Mouse (Mus musculus): Measurements from ENCODE around the gene Ctdnep1.
"Not testable (repeated sequence)": the region's sequence is repeated elsewhere in the genome, so short reads cannot be mapped to it uniquely, and the experiment has no call there.

Ctdnep1 gene

GRCm38 (mm10) chr11:70010961-70011360 lies 30.0 kb downstream of the Ctdnep1 start:
- DNase-seq (ENCODE audit: low read depth, low spot score), result no peak

GRCm38 (mm10) chr11:70012931-70013330 lies 32.0 kb downstream of the Ctdnep1 start:
- DNase-seq (ENCODE audit: low read depth, low spot score), result no peak

- no peak for DNase-seq (ENCODE audit: low read depth, low spot score)
These were observed 32.5 kb downstream of the Ctdnep1 start for GRCm38 (mm10) chr11:70013408-70013807.

DNA sequence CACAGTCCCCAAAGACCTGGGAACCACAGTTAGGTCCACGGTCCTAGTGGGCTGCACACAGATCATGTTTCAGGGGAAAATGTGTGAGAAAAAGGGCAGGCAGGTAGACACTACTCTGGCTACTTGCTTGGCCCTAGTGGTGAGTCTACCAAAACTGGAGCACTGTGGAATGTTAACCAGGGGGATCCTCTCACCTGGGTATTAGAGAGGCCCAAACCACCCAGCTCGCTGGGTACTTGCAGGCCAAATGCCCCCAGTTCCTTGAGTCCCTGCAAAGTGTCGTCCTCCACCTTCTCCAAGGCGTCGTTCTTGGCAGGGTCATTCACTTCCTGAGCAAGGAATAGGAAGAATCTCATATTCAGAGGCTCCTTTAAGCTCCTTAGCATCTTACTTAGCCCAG lies 33.1 kb downstream of the Ctdnep1 start:
- DNase-seq (ENCODE audit: low read depth, low spot score), result no peak

DNA sequence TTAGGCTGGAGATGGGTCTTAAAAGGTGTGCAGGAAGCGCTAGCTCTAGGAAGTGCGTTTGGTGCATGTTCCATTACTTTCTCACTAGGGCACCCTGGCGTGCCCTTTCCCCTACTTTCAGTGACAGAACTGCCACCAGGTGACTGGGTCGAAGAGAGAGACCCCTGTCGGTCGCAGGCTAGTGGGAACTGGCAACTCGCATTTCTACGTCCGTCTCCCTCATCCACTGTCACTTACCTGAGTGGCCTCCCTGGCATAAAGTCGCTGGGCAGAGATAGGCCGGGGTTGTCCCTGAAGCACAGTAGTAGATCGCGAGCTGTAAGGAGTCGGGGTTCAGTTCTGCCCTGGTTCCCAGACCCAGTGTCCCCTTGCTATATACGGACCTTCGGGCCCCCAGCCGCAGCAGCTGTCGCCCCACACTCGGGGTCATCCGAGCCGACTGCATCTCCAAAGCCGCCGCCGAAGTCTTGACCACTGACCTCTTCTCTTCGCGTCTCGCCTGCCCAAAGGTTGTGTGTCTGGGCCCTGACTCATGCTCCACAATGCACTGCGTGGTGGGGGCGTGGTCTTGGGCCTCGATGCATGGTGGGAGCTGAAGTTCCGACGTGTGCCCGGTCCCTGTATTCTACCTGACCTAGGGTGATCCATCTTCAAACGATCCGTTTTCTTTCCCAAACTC lies 34.1 kb downstream of the Ctdnep1 start, which contains the start of gene Acadvl:
Acadvl (minus strand) TSS at position 532 of the 679 bp plus-strand sequence.
- DNase-seq (ENCODE audit: low read depth, low spot score), result peak; percentile 81

DNA sequence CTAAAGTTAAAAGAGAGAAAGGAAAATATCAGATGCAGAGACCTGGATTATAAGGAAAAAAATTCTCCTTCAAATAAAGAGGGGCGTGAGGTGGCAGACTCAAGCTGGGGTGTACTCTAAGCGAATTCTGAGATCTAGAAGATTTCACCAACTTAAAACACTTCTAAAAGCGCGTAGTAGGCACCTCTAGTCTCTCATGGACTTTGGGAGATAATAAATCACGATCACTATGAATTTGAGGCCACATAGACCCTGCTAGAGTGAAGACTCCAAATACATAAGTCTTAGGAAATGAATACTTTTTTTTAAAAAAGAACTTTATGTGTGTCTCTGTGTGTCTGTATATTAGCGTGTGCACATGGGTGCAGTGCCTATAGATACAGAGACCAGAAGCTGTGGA lies 34.7 kb downstream of the Ctdnep1 start:
- no peak for DNase-seq (ENCODE audit: low read depth, low spot score)

- not testable (repeated sequence) for DNase-seq (ENCODE audit: low read depth, low spot score)
These were observed 35.2 kb downstream of the Ctdnep1 start for GRCm38 (mm10) chr11:70016177-70016576.

GRCm38 (mm10) chr11:70016669-70017068 lies 35.7 kb downstream of the Ctdnep1 start, which contains the start of gene Dlg4:
Gene Dlg4 (plus strand): TSS chr11:70016942.
- DNase-seq (ENCODE audit: low read depth, low spot score), result no peak

DNA sequence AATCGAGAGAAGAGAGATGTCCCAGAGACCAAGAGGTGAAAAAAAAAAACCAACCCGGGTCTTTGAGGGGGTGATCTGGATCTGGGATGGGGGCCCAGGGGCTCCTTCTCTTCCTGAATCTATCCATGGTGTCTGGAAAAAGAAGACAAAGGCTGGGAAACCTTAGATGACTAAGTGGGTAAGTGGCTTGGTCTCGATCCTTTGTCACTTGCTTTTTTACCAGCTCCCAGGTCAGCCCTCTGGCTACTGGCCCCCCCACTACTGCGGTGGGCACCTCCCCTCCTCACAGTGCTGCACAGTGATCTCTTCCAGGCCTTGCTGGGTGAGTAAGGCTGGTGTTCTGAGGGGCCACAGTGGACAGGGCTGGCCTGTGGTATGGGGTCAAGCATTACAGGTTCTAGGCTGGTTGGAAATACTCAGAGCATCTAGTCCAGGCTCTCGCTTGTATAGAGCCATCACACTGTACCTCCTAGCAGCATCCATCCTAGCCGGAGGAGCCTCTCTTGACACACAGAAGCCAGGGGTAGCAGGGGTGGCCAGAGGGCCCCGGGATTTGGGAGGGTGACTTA lies 36.3 kb downstream of the Ctdnep1 start:
- DNase-seq (ENCODE audit: low read depth, low spot score), result no peak

DNA sequence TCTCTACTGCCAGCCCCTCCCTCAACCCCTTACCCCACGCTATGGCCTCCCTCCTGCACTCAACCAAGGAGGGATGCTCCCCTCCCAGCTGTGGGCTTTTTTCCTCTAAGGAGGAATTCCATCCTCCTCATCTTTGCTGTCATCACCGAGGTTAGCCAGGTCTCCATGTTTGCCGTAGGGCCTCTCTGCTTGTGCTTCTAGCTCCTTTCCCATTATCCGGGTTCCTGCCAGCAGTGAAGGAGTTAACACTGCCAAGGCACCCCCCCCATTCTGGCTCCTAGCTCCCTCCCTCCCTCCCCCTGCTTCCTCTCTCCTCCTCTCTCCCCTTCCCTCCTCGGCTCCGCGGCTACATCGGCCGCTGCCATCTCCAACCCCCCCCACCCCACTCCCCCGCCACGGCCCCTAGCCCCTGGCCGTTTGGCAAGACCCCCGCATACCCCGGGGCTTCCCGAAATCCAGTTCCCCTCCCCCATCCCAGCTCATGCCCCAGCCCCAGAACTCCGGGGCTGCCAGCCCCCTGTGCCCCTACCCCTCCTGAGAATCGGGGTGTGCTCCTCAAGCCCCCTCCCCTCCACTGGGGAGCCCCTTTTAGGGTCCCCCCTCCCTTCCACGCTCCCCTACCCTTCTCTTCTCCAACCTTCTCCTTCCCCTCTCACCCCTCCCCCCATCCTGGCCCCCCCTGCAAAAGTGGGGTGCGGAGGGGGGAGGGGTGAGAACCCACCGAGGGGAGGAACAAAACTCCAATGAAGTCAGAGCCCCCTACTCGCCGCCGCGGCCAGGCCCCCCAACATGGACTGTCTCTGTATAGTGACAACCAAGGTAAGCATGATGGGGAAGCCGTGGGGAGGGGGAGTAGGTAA lies 37.4 kb downstream of the Ctdnep1 start:
- peak; percentile 89 for DNase-seq (ENCODE audit: low read depth, low spot score)

- DNase-seq (ENCODE audit: low read depth, low spot score), result no peak
These were observed 38.6 kb downstream of the Ctdnep1 start for GRCm38 (mm10) chr11:70019495-70020021.

DNA sequence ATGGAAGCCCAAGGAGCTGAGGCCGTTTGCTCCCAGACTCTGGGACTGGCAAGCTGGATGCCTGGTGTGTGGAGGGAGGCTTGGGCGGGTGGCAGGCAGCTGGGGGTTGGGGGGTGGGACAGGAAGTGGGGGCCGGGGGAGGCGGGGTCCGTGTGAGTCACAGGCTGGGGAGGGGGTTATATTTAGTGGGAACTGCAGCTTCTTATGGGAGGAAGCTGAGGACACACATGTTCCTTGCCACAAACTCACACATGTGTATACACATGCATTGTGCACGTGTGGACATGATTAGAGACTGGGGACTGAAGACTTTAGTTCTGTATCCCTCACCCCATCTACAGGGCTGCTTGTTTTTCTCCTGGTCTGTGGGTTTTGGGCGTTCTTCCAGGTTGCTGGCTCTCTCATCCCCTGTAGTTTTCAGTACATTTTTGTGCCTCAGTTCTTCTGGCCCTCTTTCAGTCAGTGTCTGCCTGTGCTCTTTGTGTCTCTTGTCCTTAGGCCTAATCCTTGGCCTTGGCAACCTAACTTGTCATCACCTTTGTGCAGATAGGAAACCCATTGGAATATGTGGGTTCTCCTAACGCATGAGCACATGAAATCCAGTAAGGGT lies 39.2 kb downstream of the Ctdnep1 start:
- no peak for DNase-seq (ENCODE audit: low read depth, low spot score)

DNA sequence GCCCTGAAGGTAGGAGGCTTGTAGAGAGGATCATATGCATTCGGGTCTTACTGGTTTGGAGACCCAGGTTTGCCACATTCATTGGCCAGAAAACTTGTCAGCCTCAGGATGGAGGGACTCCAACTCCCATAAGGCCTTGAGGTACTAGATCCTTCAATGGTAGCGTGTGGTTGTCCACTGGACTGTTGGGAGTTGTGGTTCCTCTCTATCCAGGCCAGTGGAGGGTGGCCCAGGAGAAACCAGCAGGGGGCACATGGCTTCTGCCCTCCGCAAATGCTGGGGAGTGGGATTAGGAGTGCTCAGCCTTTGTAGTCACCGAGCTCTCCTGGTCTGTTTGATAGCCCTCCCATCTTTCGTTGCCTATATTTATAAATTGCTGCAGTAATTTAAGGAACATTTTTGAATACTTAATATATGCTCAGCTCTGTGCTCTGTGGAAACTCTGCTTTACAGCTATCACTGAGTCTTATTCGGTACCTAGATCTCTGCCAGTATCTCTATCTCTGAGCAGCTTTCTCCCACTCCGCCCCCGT lies 39.8 kb downstream of the Ctdnep1 start:
- DNase-seq (ENCODE audit: low read depth, low spot score), result peak; percentile 89

- DNase-seq (ENCODE audit: low read depth, low spot score), result peak; percentile 98
These were observed 40.5 kb downstream of the Ctdnep1 start for GRCm38 (mm10) chr11:70021264-70022132.

- DNase-seq (ENCODE audit: low read depth, low spot score), result peak; percentile 49
These were observed 42.7 kb downstream of the Ctdnep1 start for GRCm38 (mm10) chr11:70023481-70024150.

GRCm38 (mm10) chr11:70024151-70024514 lies 43.2 kb downstream of the Ctdnep1 start:
- DNase-seq (ENCODE audit: low read depth, low spot score), result no peak

DNA sequence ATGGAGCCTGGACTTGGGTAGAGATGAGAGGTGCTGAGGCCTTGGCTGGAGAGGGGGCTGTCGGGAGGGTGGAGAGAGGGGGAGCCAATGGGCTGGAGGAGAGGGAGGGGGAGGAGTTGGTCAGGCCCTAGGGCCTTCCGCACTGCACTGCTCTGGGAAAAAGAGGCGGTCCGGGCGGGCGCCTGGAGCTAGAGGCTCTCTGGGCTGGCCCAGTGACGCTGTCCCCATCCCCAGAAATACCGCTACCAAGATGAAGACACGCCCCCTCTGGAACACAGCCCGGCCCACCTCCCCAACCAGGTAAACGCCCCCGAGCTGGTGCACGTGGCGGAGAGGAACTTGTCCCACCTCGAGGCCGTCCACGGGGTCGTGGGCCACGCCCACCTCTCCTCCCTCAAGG lies 45.7 kb downstream of the Ctdnep1 start:
- peak; percentile 66 for DNase-seq (ENCODE audit: low read depth, low spot score)

GRCm38 (mm10) chr11:70027397-70027796 lies 46.4 kb downstream of the Ctdnep1 start:
- DNase-seq (ENCODE audit: low read depth, low spot score), result no peak

GRCm38 (mm10) chr11:70028401-70029129 lies 47.6 kb downstream of the Ctdnep1 start:
- no peak for DNase-seq (ENCODE audit: low read depth, low spot score)
